Mouse (Mus musculus) left cerebral cortex, adult 18-20 months (tissue): ENCODE measurements around the gene Sptan1. TPM values are rescaled to one million over a fixed set of nuclear protein-coding genes. Genes with fewer than 3 reads are reported as not detected.
A peak's percentile ranks its signal among the peaks of the same experiment; 100 is the strongest.
"Not testable (repeated sequence)": the region's sequence is repeated elsewhere in the genome, so short reads cannot be mapped to it uniquely, and the experiment has no call there.

Source experiments
- DNase-seq, 2 experiments: peaks; one replicate each; pipeline ENCODE4 v3.0.0; 2021 to 2022; ENCODE audit warnings: low spot score in 2 of 2, mixed read lengths in 1 of 2
- total RNA-seq, 2 experiments: library from RNA; stranded (reverse); gene quantifications; 2 replicates each; pipeline ENCODE4 v1.2.3; 2021

Sptan1 gene
- total RNA-seq, 2 experiments from 2014 or later: 825 to 827 TPM

DNA sequence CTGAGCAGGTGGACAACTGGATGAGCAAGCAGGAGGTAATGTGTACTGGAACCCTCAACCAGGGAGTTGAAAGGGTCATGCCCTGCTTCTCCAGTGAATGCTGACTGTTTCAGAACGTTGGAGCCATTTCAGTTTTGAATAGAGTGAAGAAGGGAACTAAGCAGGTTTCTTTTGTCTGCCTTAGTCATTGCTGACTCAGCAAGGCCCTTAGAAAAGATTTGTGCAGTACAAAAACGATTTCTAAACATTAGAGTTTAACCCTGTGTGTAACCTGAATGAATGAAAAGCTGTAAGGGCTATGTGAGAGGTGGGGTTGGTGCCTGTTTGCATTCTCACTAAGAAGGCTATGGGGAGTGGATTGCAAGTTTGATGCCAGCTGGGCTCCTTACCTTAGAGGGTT, 26.6 kb downstream of the Sptan1 start:
- DNase-seq: no peak

- DNase-seq: no peak
Observed at GRCm38 (mm10) chr2:30009101-30009500, 43.7 kb downstream of the Sptan1 start.

DNA sequence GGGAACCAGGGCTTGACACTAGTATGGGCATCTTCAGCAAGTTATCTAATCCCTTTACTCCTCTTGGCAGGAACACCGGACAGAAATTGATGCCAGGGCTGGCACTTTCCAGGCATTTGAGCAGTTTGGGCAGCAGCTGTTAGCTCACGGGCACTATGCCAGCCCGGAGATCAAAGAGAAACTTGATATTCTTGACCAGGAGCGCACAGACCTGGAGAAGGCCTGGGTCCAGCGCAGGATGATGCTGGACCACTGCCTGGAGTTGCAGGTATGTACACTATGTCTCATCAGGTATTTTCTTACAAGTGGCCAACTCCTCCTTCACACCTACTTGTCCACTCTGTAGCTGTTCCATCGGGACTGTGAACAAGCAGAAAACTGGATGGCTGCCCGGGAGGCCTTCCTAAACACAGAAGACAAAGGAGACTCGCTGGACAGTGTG, 45.5 kb downstream of the Sptan1 start:
- DNase-seq: peak; percentile 30 to 32

DNA sequence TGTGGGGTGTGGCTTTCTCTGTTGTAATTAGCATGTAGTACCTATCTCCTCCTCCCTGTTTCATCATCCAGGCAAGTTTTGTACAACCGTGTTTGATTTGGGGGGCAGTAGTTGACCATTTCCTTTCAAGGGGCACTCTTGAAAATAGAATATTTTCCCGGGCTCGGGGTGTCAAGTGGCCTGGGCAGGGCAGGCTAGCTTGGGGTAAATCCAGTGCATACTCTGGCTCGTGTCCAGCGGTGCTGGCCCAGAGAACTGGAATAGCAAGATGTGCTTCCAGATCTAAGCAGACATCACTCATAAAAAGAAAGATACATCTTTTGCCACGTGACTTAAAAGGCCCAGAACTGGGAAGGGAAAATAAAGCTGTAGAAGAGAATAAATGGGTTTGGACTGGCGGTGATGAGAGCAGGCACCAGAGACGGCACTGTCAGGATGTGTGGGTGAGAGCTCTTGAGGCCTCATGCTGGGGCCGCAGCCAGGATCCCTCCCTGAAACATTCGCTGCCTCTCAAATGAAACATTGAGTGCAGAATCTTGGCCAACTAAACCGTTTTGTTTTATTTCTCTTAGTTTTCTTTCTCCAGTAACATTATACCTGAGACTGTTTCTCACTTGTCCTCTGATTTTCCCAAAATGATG, 49.1 kb downstream of the Sptan1 start:
- DNase-seq: peak in 1 of 2 experiments; percentile 36

DNA sequence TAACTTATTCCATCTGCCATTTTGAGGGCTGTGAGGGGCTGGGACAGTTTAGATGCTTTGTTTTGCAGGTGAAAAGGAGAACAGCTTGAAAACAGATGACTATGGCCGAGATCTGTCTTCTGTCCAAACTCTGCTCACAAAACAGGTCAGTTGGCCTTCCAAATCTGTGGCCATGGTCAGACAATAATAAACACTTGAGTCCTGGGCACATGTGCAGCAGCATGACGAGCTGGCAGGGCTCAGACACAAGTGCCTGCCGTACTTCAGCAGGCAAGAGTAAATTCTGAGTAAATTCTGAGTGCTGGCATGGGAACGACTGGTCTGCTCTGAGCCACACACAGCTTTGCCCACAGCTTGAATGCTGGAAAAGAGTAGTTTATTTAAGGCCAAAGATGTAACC, 60.1 kb downstream of the Sptan1 start:
- no peak for DNase-seq

DNA sequence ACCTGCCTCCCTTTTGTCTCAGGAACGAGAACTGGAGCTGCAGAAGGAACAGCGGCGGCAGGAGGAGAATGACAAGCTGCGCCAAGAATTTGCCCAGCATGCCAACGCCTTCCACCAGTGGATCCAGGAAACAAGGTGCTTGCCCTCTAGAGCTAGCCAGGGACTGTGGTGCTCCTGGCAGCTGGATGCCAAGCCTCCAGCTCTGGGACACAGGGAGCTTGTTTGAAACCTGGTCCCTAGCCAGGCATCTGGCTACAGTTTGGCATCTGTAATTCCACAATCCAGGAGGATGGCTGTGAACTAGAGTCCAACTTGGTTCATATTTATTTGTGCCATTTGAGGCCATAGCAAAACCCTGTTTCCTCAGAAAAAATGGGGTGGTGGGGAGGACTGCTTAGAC, 61.6 kb downstream of the Sptan1 start:
- DNase-seq: no peak

DNA sequence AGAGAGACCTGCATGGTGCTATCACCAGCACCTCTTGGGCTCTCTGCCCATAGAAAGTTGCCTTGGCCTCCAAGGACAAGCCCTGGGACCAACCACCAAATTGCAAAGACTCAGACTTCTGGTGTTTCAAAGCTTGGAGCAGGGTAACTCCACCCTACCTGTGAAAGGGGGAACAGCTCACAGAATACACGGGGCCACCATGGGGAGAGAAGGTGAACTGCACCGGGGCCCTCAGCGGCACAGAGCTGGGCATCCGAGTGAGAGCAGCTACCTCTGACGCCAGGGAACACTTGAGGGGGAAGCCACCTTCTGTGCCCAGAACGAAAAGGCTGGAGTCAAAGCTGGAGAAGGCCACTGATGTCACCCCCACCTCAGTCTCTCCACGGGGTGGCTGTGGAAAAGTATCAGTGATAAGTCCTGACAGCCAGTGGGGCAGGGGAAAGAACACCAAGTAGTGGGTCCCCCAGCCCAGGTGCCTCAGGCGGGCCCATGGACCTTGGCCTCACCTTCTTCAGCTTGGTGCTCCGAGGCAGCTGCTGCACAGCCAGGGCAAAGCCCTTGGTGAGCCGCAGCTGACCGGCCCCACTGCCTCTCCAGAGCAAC, 67.0 kb downstream of the Sptan1 start:
- DNase-seq: no peak

- DNase-seq: peak in 1 of 2 experiments; percentile 29
Observed at GRCm38 (mm10) chr2:30032957-30033356, 67.6 kb downstream of the Sptan1 start.

GRCm38 (mm10) chr2:30037762-30038161, 72.4 kb downstream of the Sptan1 start:
- DNase-seq: no peak

GRCm38 (mm10) chr2:30038370-30038769, 73.0 kb downstream of the Sptan1 start:
- no peak for DNase-seq

DNA sequence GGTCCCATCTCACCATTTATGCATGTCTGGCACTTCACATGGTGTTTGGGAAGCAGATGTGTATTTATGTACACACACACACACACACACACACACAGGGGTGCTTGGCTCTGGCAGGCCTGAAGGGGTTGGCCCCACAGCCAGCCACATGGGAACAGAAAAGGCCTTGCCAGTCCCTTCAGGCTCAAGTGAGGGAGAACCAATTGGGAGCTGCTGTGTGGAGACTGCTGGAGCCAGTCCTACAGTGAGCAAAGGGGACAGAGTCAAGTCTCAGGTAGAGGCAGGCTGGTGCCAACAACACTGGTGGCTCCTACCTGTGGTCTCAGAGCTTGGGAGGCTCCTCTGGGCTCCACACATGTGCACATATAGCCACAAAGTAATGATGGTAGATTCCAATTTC, 74.3 kb downstream of the Sptan1 start:
- DNase-seq: no peak

DNA sequence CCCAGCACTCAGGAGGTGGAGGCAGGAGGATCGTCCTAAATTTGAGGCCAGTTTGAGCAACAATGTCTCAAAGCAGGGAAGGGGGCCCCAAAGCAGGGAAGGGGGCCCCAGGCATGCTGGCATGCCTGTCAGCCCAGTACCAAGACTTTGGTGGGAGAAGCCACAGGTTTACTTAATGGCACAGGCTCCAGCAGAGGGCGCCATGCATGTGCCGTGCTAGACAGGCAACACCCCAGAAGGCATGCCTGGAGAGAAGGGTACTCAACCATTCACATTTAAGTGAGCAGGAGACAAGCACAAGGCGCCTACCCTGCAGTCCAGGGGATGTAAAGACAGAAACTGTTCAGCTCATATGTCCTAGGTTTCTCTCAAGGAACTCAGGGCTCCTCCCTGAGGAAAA, 77.1 kb downstream of the Sptan1 start:
- DNase-seq: peak; percentile 73 to 82

DNA sequence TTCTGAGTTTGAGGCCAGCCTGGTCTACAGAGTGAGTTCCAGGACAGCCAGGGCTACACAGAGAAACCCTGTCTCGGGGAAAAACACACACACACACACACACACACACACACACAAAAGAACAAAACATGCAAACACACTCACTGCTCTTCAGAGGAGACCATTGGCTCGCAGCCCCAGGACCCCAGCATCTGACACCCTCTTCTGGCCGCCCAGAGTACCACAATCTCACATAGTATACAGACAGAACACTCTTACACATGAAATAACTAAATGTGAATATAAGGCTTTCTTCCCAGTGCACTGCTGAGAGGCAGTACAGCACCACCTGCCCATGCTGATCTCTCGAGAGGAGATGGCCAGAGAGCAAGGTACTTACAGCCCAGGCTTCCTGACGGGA, 79.2 kb downstream of the Sptan1 start:
- DNase-seq: no peak

GRCm38 (mm10) chr2:30047127-30047526, 81.8 kb downstream of the Sptan1 start:
- no peak for DNase-seq

- no peak for DNase-seq
Observed at GRCm38 (mm10) chr2:30048101-30048501, 82.7 kb downstream of the Sptan1 start.

- DNase-seq: peak; percentile 98 to 99
Observed at GRCm38 (mm10) chr2:30048699-30049388, 83.5 kb downstream of the Sptan1 start, which contains the start of gene Wdr34. Gene Wdr34 (minus strand): TSS chr2:30048881.

DNA sequence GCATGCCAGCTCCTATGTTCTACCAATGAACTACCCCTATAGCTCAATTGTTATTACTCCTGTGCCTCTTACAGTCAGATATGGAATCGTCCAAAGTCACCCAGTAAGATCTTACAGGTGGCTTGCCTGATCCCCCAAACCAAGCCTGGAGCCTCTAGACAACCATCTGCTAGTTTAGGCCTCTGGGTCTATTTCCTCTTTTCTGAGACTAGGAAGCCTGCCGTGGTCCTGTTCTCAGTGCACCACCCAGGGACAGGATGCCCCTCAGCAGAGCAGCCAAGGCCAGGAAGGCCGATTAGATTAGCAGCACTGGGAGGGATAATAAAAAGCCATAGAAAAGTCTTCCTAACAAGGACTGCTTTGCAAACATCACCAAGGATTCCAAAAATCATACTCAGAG, 84.5 kb downstream of the Sptan1 start:
- DNase-seq: no peak

- no peak for DNase-seq
Observed at GRCm38 (mm10) chr2:30051992-30052761, 86.8 kb downstream of the Sptan1 start.

DNA sequence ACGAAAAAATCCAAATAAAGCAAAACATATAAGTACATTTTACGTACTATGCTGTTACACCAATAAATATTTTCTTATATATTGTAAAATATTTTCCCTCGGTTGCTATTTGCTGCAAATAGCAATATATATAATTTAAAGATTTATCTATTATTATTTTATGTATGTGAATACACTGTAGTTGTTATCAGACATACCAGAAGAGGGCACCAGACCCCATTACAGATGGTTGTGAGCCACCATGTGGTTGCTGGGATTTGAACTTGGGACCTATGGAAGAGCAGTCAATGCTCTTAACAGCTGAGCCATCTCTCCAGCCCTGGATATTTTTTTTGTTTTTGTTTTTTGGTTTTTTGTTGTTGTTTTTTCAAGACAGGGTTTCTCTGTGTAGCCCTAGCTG, 90.0 kb downstream of the Sptan1 start:
- DNase-seq: not testable (repeated sequence)

DNA sequence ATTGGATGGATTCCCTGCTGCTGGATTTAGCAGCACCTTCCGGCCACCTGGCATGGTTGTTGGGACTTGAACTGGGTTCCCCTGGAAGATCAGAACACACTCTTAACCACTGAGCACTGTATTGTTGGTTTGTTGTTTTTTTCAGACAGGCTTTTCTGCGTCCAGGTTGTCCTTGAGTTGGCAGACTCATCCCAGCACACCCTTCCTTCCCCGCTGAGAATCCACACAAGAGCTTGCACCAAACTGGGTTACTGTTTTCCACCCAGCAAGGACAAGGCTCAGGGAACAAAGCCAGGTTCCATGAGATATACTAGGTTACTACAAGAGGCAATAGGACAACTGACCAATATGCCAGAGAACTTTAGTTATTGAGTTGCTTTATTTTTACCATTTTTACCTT, 91.4 kb downstream of the Sptan1 start:
- no peak for DNase-seq

- DNase-seq: no peak
Observed at GRCm38 (mm10) chr2:30057223-30057904, 92.0 kb downstream of the Sptan1 start, which contains the start of gene Set. Gene Set (plus strand): TSS chr2:30057378.
